Mouse (Mus musculus): Measurements from ENCODE around the gene Gm26602. TPM values are rescaled to one million over a fixed set of nuclear protein-coding genes. Genes with fewer than 3 reads are reported as not detected.
"Not testable (repeated sequence)": the region's sequence is repeated elsewhere in the genome, so short reads cannot be mapped to it uniquely, and the experiment has no call there.

Gm26602 gene
- polyA plus RNA-seq, 1 experiment from 2014 or later: not detected

GRCm38 (mm10) chr10:79945507-79946234 is 35.0 kb downstream of the Gm26602 start:
- peak overlapping the region; percentile 86 for H3K27ac ChIP-seq (replicated peaks)
- H3K9me3 ChIP-seq: no peaks in the 10 kb centered on the region
- peak; percentile 79 for DNase-seq (ENCODE audit: low spot score)
- 16% methylated on average over 16 of the region's 16 CpGs for WGBS
- no peaks in the 10 kb centered on the region for H3K27me3 ChIP-seq (replicated peaks; ENCODE audit: low read depth, poor library complexity, severe bottlenecking)
- peaks cover 64% of the 10 kb centered on the region for H3K4me1 ChIP-seq
- H3K36me3 ChIP-seq (replicated peaks): peaks cover 84% of the 10 kb centered on the region
- H3K4me3 ChIP-seq: peak overlapping the region; percentile 42

GRCm38 (mm10) chr10:79946752-79947322 is 36.2 kb downstream of the Gm26602 start:
- H3K27me3 ChIP-seq (replicated peaks; ENCODE audit: low read depth, poor library complexity, severe bottlenecking): no peaks in the 10 kb centered on the region
- H3K9me3 ChIP-seq: no peaks in the 10 kb centered on the region
- WGBS: 10% methylated on average over 7 of the region's 7 CpGs
- DNase-seq (ENCODE audit: low spot score): peak; percentile 53
- H3K36me3 ChIP-seq (replicated peaks): peaks cover 84% of the 10 kb centered on the region
- H3K27ac ChIP-seq (replicated peaks): peak overlapping the region; percentile 86
- H3K4me3 ChIP-seq: peak overlapping the region; percentile 42
- peaks cover 59% of the 10 kb centered on the region for H3K4me1 ChIP-seq

GRCm38 (mm10) chr10:79947502-79947901 is 36.8 kb downstream of the Gm26602 start:
- DNase-seq (ENCODE audit: low spot score): no peak
- peak overlapping the region; percentile 42; the same call in 1 of the 2 replicates for H3K4me3 ChIP-seq
- no peaks in the 10 kb centered on the region for H3K9me3 ChIP-seq
- WGBS: 73% methylated on average over 6 of the region's 6 CpGs
- peak overlapping the region; percentile 86 for H3K27ac ChIP-seq (replicated peaks)
- peaks cover 59% of the 10 kb centered on the region for H3K4me1 ChIP-seq
- H3K36me3 ChIP-seq (replicated peaks): peaks cover 81% of the 10 kb centered on the region
- H3K27me3 ChIP-seq (replicated peaks; ENCODE audit: low read depth, poor library complexity, severe bottlenecking): no peaks in the 10 kb centered on the region

GRCm38 (mm10) chr10:79949873-79950272 is 39.2 kb downstream of the Gm26602 start:
- whole genome bisulfite sequencing: 86% methylated on average over 4 of the region's 4 CpGs
- no peak overlapping the region for H3K4me3 ChIP-seq
- no peaks in the 10 kb centered on the region for H3K27me3 ChIP-seq (replicated peaks; ENCODE audit: low read depth, poor library complexity, severe bottlenecking)
- no peak overlapping the region for H3K27ac ChIP-seq (replicated peaks)
- peaks cover 37% of the 10 kb centered on the region for H3K4me1 ChIP-seq
- no peak for DNase-seq (ENCODE audit: low spot score)
- H3K9me3 ChIP-seq: no peaks in the 10 kb centered on the region
- H3K36me3 ChIP-seq (replicated peaks): peaks cover 79% of the 10 kb centered on the region

GRCm38 (mm10) chr10:79950661-79951060 is 40.0 kb downstream of the Gm26602 start:
- Histone ChIP-seq H3K4me1 (peaks cover 37% of the 10 kb centered on the region), H3K27ac (replicated peaks) (no peak overlapping the region), H3K9me3 (no peaks in the 10 kb centered on the region), H3K27me3 (replicated peaks; ENCODE audit: low read depth, poor library complexity, severe bottlenecking) (no peaks in the 10 kb centered on the region), H3K36me3 (replicated peaks) (peaks cover 76% of the 10 kb centered on the region), H3K4me3 (no peak overlapping the region)
- DNase-seq (ENCODE audit: low spot score): no peak
- WGBS: 83% methylated on average over 18 of the region's 18 CpGs

- Histone ChIP-seq H3K4me3 (no peak overlapping the region), H3K4me1 (peaks cover 42% of the 10 kb centered on the region), H3K36me3 (replicated peaks) (peaks cover 48% of the 10 kb centered on the region), H3K9me3 (no peaks in the 10 kb centered on the region), H3K27me3 (replicated peaks; ENCODE audit: low read depth, poor library complexity, severe bottlenecking) (no peaks in the 10 kb centered on the region), H3K27ac (replicated peaks) (no peak overlapping the region)
- WGBS: 86% methylated on average over 6 of the region's 6 CpGs
- DNase-seq (ENCODE audit: low spot score): peak; percentile 43
Observed at GRCm38 (mm10) chr10:79953946-79954345, 43.3 kb downstream of the Gm26602 start.

GRCm38 (mm10) chr10:79955691-79956090 is 45.0 kb downstream of the Gm26602 start:
- H3K9me3 ChIP-seq: no peaks in the 10 kb centered on the region
- 66% methylated on average over 9 of the region's 9 CpGs for WGBS
- peaks cover 30% of the 10 kb centered on the region for H3K36me3 ChIP-seq (replicated peaks)
- DNase-seq (ENCODE audit: low spot score): no peak
- H3K4me1 ChIP-seq: peaks cover 45% of the 10 kb centered on the region
- peak overlapping the region; percentile 11 for H3K27ac ChIP-seq (replicated peaks)
- no peaks in the 10 kb centered on the region for H3K27me3 ChIP-seq (replicated peaks; ENCODE audit: low read depth, poor library complexity, severe bottlenecking)
- peak overlapping the region; percentile 30; the same call in 1 of the 2 replicates for H3K4me3 ChIP-seq

- Histone ChIP-seq H3K4me3 (peak overlapping the region; percentile 30; the same call in 1 of the 2 replicates), H3K9me3 (no peaks in the 10 kb centered on the region), H3K4me1 (peaks cover 55% of the 10 kb centered on the region), H3K27ac (replicated peaks) (peak overlapping the region; percentile 57; the same call in 1 of the 2 replicates), H3K27me3 (replicated peaks; ENCODE audit: low read depth, poor library complexity, severe bottlenecking) (no peaks in the 10 kb centered on the region), H3K36me3 (replicated peaks) (peaks cover 29% of the 10 kb centered on the region)
- no peak for DNase-seq (ENCODE audit: low spot score)
- 19% methylated on average over 4 of the region's 4 CpGs for WGBS
Observed at GRCm38 (mm10) chr10:79956643-79957154, 46.0 kb downstream of the Gm26602 start.

GRCm38 (mm10) chr10:79958140-79958816 is 47.6 kb downstream of the Gm26602 start:
- WGBS: 12% methylated on average over 21 of the region's 21 CpGs
- Histone ChIP-seq H3K27me3 (replicated peaks; ENCODE audit: low read depth, poor library complexity, severe bottlenecking) (no peaks in the 10 kb centered on the region), H3K9me3 (no peaks in the 10 kb centered on the region), H3K4me1 (peaks cover 55% of the 10 kb centered on the region), H3K4me3 (peak overlapping the region; percentile 40; the same call in 1 of the 2 replicates), H3K27ac (replicated peaks) (peak overlapping the region; percentile 67), H3K36me3 (replicated peaks) (peaks cover 32% of the 10 kb centered on the region)
- DNase-seq (ENCODE audit: low spot score): peak; percentile 85

- DNase-seq (ENCODE audit: low spot score); H3K27me3 ChIP-seq (replicated peaks; ENCODE audit: low read depth, poor library complexity, severe bottlenecking); H3K9me3 ChIP-seq; H3K27ac ChIP-seq (replicated peaks): not testable (repeated sequence)
- WGBS: 36% methylated on average over 10 of the region's 10 CpGs
- H3K4me1 ChIP-seq: peaks cover 55% of the 10 kb centered on the region
- peak overlapping the region; percentile 99 for H3K4me3 ChIP-seq
- peaks cover 34% of the 10 kb centered on the region for H3K36me3 ChIP-seq (replicated peaks)
Observed at GRCm38 (mm10) chr10:79959412-79959811, 48.8 kb downstream of the Gm26602 start.

- Histone ChIP-seq H3K4me3 (peak within 1 kb of the TSS; percentile 99), H3K27ac (replicated peaks) (peak within 1 kb of the TSS; percentile 89), H3K27me3 (replicated peaks; ENCODE audit: low read depth, poor library complexity, severe bottlenecking) (no peaks in the 10 kb centered on the region), H3K9me3 (no peaks in the 10 kb centered on the region), H3K4me1 (peaks cover 53% of the 10 kb centered on the region), H3K36me3 (replicated peaks) (peaks cover 41% of the 10 kb centered on the region)
- under 1% methylated on average over 61 of the region's 61 CpGs for WGBS
- peak; percentile 100 for DNase-seq (ENCODE audit: low spot score)
Observed at GRCm38 (mm10) chr10:79959847-79960601, 49.4 kb downstream of the Gm26602 start, which contains the start of gene Wdr18. TSS of gene Wdr18 (plus strand) at chr10:79960152.
